Mouse (Mus musculus) liver, postnatal 0 days (tissue): Measurements from ENCODE around the gene Tkt.

Experiments
- CTCF ChIP-seq: sonication (generic); IDR thresholded peaks from 2 replicates; pipeline ENCODE4 v1.5.1; 2016; ENCODE audit warnings: antibody characterized with exemption, low read depth
- EP300 ChIP-seq: IDR thresholded peaks from 2 replicates; pipeline ENCODE4 v1.6.1; 2016; ENCODE audit warnings: antibody characterized with exemption, low read depth, mild to moderate bottlenecking

GRCm38 (mm10) chr14:30622556-30622955 is 74.4 kb downstream of the Tkt start:
- TF ChIP-seq CTCF = no peak
- no peak for TF ChIP-seq EP300
